Mouse (Mus musculus) bone marrow, adult 2 months (tissue): Measurements from ENCODE around the gene Ift88.

ENCODE experiments used
- CTCF ChIP-seq: fragments of 200-500 bp; IDR thresholded peaks from 2 replicates; pipeline ENCODE4 v1.5.1; 2011; ENCODE audit warnings: low read length, control low read depth; ENCODE audit not compliant: control insufficient read depth, insufficient read depth
- POLR2A ChIP-seq: fragments of 200-500 bp; IDR thresholded peaks from 2 replicates; pipeline ENCODE4 v1.6.1; 2011; ENCODE audit warnings: low read depth, mild to moderate bottlenecking, control low read depth, low read length, borderline replicate concordance; ENCODE audit not compliant: control insufficient read depth

DNA sequence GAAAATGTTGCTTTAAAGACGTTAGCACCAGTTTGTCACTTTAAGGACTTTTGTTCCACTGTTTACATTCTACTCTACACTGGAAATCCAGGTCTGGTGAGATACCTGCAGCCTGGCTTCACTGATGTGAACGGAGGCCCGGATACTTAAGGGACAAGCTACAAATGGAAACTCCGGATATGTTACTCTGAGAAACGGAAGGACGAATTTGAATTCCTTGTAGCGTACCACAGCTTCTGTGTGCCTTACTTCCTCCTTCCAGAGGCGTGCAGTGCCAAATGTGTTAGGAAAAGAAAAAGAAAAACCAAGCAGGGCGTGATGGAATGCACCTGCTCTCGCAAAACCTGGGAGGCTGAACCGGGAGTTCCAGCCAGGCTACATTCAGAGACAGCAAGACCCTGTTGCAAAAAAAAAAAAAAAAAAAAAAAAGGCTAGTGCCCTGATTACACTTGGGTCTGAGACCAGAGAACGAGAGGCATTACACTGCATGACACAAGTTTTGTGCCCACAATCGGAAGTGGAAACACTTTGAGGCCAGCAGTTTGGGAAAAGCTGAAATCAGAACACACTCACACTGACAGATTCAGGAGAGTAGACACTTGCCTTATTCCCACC, 24.9 kb upstream of the Ift88 start:
- TF ChIP-seq CTCF, result no peak
- no peak for TF ChIP-seq POLR2A
